Mouse (Mus musculus) olfactory bulb, adult 2 months (tissue): ENCODE data around the gene Mrc1. TPM values are rescaled to one million over a fixed set of nuclear protein-coding genes. Genes with fewer than 3 reads are reported as not detected.

Experiments used
- H3K27ac ChIP-seq: fragments of 200-500 bp; 2 replicates; pipeline ENCODE4 v1.5.1; 2012; ENCODE audit warnings: low read depth, low read length; ENCODE audit not compliant: insufficient read depth
- H3K4me1 ChIP-seq: fragments of 200-500 bp; 2 replicates; pipeline ENCODE4 v1.6.1; 2012; ENCODE audit warnings: low read length; ENCODE audit not compliant: control insufficient read depth, insufficient read depth
- H3K4me3 ChIP-seq: fragments of 200-500 bp; 2 replicates; pipeline ENCODE4 v1.5.1; 2012; ENCODE audit warnings: mild to moderate bottlenecking, low read depth, low read length, moderate library complexity; ENCODE audit not compliant: insufficient read depth
- CTCF ChIP-seq: fragments of 200-500 bp; IDR thresholded peaks from 2 replicates; pipeline ENCODE4 v1.5.1; 2012; ENCODE audit warnings: low read depth, mild to moderate bottlenecking, low read length, moderate library complexity; ENCODE audit not compliant: insufficient read depth
- POLR2A ChIP-seq: fragments of 200-500 bp; IDR thresholded peaks from 2 replicates; pipeline ENCODE4 v1.6.1; 2012; ENCODE audit warnings: mild to moderate bottlenecking, low read depth, low read length, moderate library complexity; ENCODE audit not compliant: insufficient read depth
- WGBS: fragments of 180-500 bp; shearing (Covaris S2); methylation state at CpG from one replicate; pipeline ENCODE4 v1.1.7; 2018; 5-methylcytosine and 5-hydroxymethylcytosine counted together
- polyA plus RNA-seq: library from polyadenylated mRNA; stranded (reverse); fragments of >200 nt; gene quantifications from 2 replicates; pipeline ENCODE4 v1.2.4, GENCODE M21; 2012; ENCODE audit warnings: low replicate concordance; ENCODE audit not compliant: missing spikeins, insufficient read depth, insufficient read length

Gene Mrc1
- polyA plus RNA-seq, 1 experiment: not detected

- Histone ChIP-seq H3K27ac (peak overlapping the region; percentile 85), H3K4me1 (peaks cover 2% of the 10 kb centered on the region; the same call in 1 of the 2 replicates), H3K4me3 (peak overlapping the region; percentile 4; the same call in 1 of the 2 replicates)
- 12% methylated on average over 14 of the region's 14 CpGs for WGBS
- TF ChIP-seq CTCF (no peak), POLR2A (no peak)
These were observed 112.6 kb downstream of the Mrc1 start for GRCm38 (mm10) chr2:14341652-14342308.

DNA sequence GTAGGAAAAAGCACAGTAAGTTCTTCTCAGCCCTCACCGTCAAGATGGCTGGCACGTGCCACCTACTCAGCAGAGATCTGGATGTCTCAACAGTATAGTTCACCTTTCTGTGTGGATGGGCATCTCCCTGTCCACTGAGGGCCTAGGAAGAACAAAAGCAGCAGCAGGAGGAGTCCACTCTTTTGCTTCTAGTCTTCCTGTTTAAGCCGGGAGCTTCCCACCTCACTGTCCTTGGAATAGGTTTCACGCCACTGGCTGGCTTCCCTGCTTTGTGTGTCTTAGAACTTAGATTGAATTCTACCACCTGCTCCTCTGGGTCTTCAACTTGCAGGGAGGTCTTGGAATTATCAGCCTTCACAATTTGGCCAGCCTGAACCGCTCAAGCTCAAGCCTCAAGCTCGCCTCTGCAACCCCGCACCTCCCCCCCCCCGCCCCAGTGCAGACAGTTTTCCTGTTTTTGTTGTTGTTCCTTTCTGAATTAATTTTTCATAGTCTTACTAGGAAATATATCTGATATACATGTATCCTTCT is 113.2 kb downstream of the Mrc1 start:
- WGBS: 56% methylated on average over 8 of the region's 8 CpGs
- Histone ChIP-seq H3K27ac (peak overlapping the region; percentile 55; the same call in 1 of the 2 replicates), H3K4me1 (peaks cover 2% of the 10 kb centered on the region; the same call in 1 of the 2 replicates)

More for the DNA sequence above, 113.2 kb downstream of the Mrc1 start:
- no peak for TF ChIP-seq POLR2A
- TF ChIP-seq CTCF: no peak
- no peak overlapping the region for H3K4me3 ChIP-seq

Other genes with a start within 250 kb of the Mrc1 start
- not detected in 2 replicates for gene Hacd1, start 173.3 kb upstream of the Mrc1 start, polyA plus RNA-seq
- not detected in 2 replicates for gene Stam, start 155.3 kb upstream of the Mrc1 start, polyA plus RNA-seq
- gene Tmem236, start 54.9 kb upstream of the Mrc1 start, polyA plus RNA-seq: not detected in 2 replicates
- gene Slc39a12, start 158.9 kb downstream of the Mrc1 start, polyA plus RNA-seq: not detected in 2 replicates